Mouse (Mus musculus): ENCODE measurements at regions not wholly inside any gene's neighbourhood (a gene's known extent, or its start where the extent isn't known, plus 50 kb on each side); places are given as distances from the start of the nearest gene placed in this dataset.

GRCm38 (mm10) chr9:61813291-61813690 is 101.1 kb downstream of the Rplp1 start:
- Histone ChIP-seq H3K4me3 (ENCODE audit: low read depth, low read length) (no peak overlapping the region), H3K9me3 (ENCODE audit: control insufficient read depth, low read length) (no peaks in the 10 kb centered on the region), H3K4me2 (ENCODE audit: low read depth, low read length) (no peak overlapping the region), H3K4me1 (ENCODE audit: control insufficient read depth, insufficient read depth, low read length) (no peaks in the 10 kb centered on the region; the same call in 1 of the 2 replicates), H3K9ac (ENCODE audit: low read depth, low read length) (no peak overlapping the region), H3K36me3 (ENCODE audit: control insufficient read depth, insufficient read depth, low read length) (no peaks in the 10 kb centered on the region), H3K27ac (replicated peaks; ENCODE audit: low read depth, low read length) (no peak overlapping the region), H3K27me3 (replicated peaks; ENCODE audit: control insufficient read depth, insufficient read depth, low read length) (no peaks in the 10 kb centered on the region; the same call in 1 of the 2 replicates)
- DNase-seq (ENCODE audit: low spot score) (no peak), ATAC-seq (ENCODE audit: low read depth) (no peak)
- 78% methylated on average over 3 of the region's 3 CpGs for WGBS

- no peaks in the 10 kb centered on the region; the same call in 1 of the 2 replicates for H3K27me3 ChIP-seq (replicated peaks; ENCODE audit: control insufficient read depth, insufficient read depth, low read length)
- H3K4me1 ChIP-seq (ENCODE audit: control insufficient read depth, insufficient read depth, low read length) = no peaks in the 10 kb centered on the region; the same call in 1 of the 2 replicates
- H3K27ac ChIP-seq (replicated peaks; ENCODE audit: low read depth, low read length) = no peak overlapping the region
- no peak overlapping the region for H3K4me3 ChIP-seq (ENCODE audit: low read depth, low read length)
- DNase-seq (ENCODE audit: low spot score) = no peak
- no peak overlapping the region for H3K4me2 ChIP-seq (ENCODE audit: low read depth, low read length)
- H3K36me3 ChIP-seq (ENCODE audit: control insufficient read depth, insufficient read depth, low read length) = no peaks in the 10 kb centered on the region
- no peak for ATAC-seq (ENCODE audit: low read depth)
- 89% methylated on average over 9 of the region's 9 CpGs for WGBS
- H3K9ac ChIP-seq (ENCODE audit: low read depth, low read length) = no peak overlapping the region
- H3K9me3 ChIP-seq (ENCODE audit: control insufficient read depth, low read length) = no peaks in the 10 kb centered on the region
These were observed 102.0 kb downstream of the Rplp1 start for GRCm38 (mm10) chr9:61812315-61812714.

GRCm38 (mm10) chr9:61810456-61810855 is 103.9 kb downstream of the Rplp1 start:
- peaks cover 3% of the 10 kb centered on the region; the same call in 1 of the 2 replicates for H3K4me1 ChIP-seq (ENCODE audit: control insufficient read depth, insufficient read depth, low read length)
- H3K36me3 ChIP-seq (ENCODE audit: control insufficient read depth, insufficient read depth, low read length) = no peaks in the 10 kb centered on the region
- DNase-seq (ENCODE audit: low spot score) (no peak), ATAC-seq (ENCODE audit: low read depth) (no peak)
- H3K4me2 ChIP-seq (ENCODE audit: low read depth, low read length) = no peak overlapping the region
- H3K27me3 ChIP-seq (replicated peaks; ENCODE audit: control insufficient read depth, insufficient read depth, low read length) = no peaks in the 10 kb centered on the region; the same call in 1 of the 2 replicates
- no peak overlapping the region for H3K4me3 ChIP-seq (ENCODE audit: low read depth, low read length)
- WGBS = 86% methylated on average over 4 of the region's 4 CpGs
- no peak overlapping the region for H3K9ac ChIP-seq (ENCODE audit: low read depth, low read length)
- no peak overlapping the region for H3K27ac ChIP-seq (replicated peaks; ENCODE audit: low read depth, low read length)
- no peaks in the 10 kb centered on the region for H3K9me3 ChIP-seq (ENCODE audit: control insufficient read depth, low read length)

DNA sequence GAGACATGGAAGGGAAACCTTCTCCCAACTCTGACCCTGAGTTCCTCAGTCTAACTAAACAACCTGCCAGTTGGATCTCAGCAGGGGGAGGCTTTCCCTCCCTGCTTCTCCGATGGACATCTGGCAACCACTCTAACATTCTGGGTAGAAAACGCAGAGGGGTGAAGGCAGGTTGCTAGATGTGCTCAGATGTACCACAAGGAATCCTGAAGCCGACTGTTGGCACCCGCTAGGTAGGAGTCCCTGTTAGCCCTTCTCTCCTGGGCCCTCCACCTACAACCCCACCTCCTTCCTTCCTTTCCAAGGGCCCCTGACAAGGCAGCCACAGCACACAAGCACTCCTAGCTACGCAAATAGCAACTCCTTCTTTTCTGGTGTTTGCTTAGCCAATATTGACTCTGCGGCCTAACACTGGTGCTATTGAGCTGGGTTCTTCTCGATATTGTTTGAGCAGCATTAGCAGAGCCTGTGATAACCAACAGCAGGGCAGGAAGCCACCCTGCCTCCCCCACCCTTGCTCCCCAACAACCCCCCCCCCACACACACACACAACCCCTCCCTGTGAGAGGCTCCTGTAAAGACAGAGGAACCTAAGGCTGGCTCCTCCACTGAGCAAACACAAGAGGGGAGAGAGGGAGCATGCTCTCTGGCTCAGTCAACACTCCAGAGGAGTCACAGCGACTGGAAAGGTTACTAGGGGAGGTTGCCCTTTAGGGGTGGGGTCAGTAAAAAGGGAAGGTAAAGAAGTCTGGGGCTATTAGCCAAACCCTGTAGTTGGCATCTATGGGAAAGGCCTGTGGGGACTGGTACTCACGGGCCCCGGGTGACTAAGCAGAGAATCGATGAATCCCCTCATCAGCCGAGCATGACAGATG is 105.8 kb downstream of the Rplp1 start:
- peak; percentile 82 for ATAC-seq (ENCODE audit: low read depth)

DNA sequence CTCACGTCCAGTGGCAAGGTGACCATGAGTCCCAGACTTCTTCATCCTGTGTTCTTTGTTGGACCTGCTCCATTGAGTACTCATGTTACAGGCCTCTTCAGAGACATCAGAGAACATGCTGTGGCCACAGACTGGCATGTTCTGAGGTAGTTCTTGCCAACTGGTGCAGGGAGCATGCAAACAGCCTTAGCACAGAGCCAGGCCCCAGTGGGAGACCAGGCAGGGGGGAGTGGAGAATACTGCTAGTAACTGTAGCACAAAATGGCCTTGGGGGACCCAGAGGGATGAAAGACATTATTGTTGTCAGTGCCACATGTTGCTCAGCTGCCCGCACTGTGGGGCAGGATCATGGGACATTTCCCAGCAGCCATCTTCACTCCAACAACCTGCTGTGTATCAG is 108.4 kb downstream of the Rplp1 start:
- Histone ChIP-seq H3K9ac (ENCODE audit: low read depth, low read length) (no peak overlapping the region), H3K9me3 (ENCODE audit: control insufficient read depth, low read length) (no peaks in the 10 kb centered on the region), H3K4me2 (ENCODE audit: low read depth, low read length) (no peak overlapping the region), H3K4me1 (ENCODE audit: control insufficient read depth, insufficient read depth, low read length) (peaks cover 3% of the 10 kb centered on the region; the same call in 1 of the 2 replicates), H3K27ac (replicated peaks; ENCODE audit: low read depth, low read length) (no peak overlapping the region), H3K27me3 (replicated peaks; ENCODE audit: control insufficient read depth, insufficient read depth, low read length) (no peaks in the 10 kb centered on the region), H3K4me3 (ENCODE audit: low read depth, low read length) (no peak overlapping the region), H3K36me3 (ENCODE audit: control insufficient read depth, insufficient read depth, low read length) (no peaks in the 10 kb centered on the region)
- no peak for ATAC-seq (ENCODE audit: low read depth)
- 62% methylated on average over 2 of the region's 2 CpGs for WGBS
- peak; percentile 22 for DNase-seq (ENCODE audit: low spot score)

More for the DNA sequence above, 105.8 kb downstream of the Rplp1 start:
- Histone ChIP-seq H3K27ac (replicated peaks; ENCODE audit: low read depth, low read length) (no peak overlapping the region), H3K4me3 (ENCODE audit: low read depth, low read length) (no peak overlapping the region), H3K4me2 (ENCODE audit: low read depth, low read length) (no peak overlapping the region), H3K4me1 (ENCODE audit: control insufficient read depth, insufficient read depth, low read length) (peaks cover 3% of the 10 kb centered on the region; the same call in 1 of the 2 replicates), H3K27me3 (replicated peaks; ENCODE audit: control insufficient read depth, insufficient read depth, low read length) (no peaks in the 10 kb centered on the region), H3K36me3 (ENCODE audit: control insufficient read depth, insufficient read depth, low read length) (no peaks in the 10 kb centered on the region), H3K9me3 (ENCODE audit: control insufficient read depth, low read length) (no peaks in the 10 kb centered on the region), H3K9ac (ENCODE audit: low read depth, low read length) (no peak overlapping the region)
- peak; percentile 63 for DNase-seq (ENCODE audit: low spot score)
- 67% methylated on average over 12 of the region's 12 CpGs for WGBS

DNA sequence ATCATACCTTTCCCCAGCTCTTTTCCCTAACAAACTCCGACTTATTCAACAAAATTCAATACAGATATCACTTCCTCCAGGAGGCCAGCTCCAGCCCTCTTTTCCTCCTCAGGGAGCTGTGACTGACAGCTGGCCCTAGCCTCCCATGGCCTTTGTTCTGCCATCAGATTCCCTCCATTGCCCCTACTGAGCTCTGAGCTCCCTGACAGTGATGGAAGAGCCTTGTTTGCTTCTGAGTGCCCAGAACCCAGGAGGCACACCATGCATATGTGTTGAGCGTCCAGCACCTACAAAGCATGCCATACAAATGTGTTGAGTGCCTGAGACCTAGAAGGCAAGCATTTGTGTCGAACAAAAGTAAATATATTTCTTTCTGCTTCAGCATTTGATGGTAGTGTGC is 110.8 kb downstream of the Rplp1 start:
- Histone ChIP-seq H3K4me2 (ENCODE audit: low read depth, low read length) (no peak overlapping the region), H3K4me1 (ENCODE audit: control insufficient read depth, insufficient read depth, low read length) (peaks cover 3% of the 10 kb centered on the region; the same call in 1 of the 2 replicates), H3K4me3 (ENCODE audit: low read depth, low read length) (no peak overlapping the region), H3K36me3 (ENCODE audit: control insufficient read depth, insufficient read depth, low read length) (no peaks in the 10 kb centered on the region), H3K9ac (ENCODE audit: low read depth, low read length) (no peak overlapping the region), H3K9me3 (ENCODE audit: control insufficient read depth, low read length) (no peaks in the 10 kb centered on the region), H3K27me3 (replicated peaks; ENCODE audit: control insufficient read depth, insufficient read depth, low read length) (no peaks in the 10 kb centered on the region; the same call in 1 of the 2 replicates), H3K27ac (replicated peaks; ENCODE audit: low read depth, low read length) (no peak overlapping the region)
- ATAC-seq (ENCODE audit: low read depth) = no peak
- no peak for DNase-seq (ENCODE audit: low spot score)
- 56% methylated on average over 3 of the region's 3 CpGs for WGBS

- H3K27ac ChIP-seq (replicated peaks; ENCODE audit: low read depth, low read length) = no peak overlapping the region
- no peaks in the 10 kb centered on the region for H3K36me3 ChIP-seq (ENCODE audit: control insufficient read depth, insufficient read depth, low read length)
- no peak overlapping the region for H3K4me3 ChIP-seq (ENCODE audit: low read depth, low read length)
- no peak overlapping the region for H3K4me2 ChIP-seq (ENCODE audit: low read depth, low read length)
- no peaks in the 10 kb centered on the region for H3K9me3 ChIP-seq (ENCODE audit: control insufficient read depth, low read length)
- H3K4me1 ChIP-seq (ENCODE audit: control insufficient read depth, insufficient read depth, low read length) = peaks cover 3% of the 10 kb centered on the region; the same call in 1 of the 2 replicates
- no peaks in the 10 kb centered on the region; the same call in 1 of the 2 replicates for H3K27me3 ChIP-seq (replicated peaks; ENCODE audit: control insufficient read depth, insufficient read depth, low read length)
- no peak for ATAC-seq (ENCODE audit: low read depth)
- WGBS = 55% methylated on average over 5 of the region's 5 CpGs
- H3K9ac ChIP-seq (ENCODE audit: low read depth, low read length) = no peak overlapping the region
- no peak for DNase-seq (ENCODE audit: low spot score)
These were observed 111.6 kb downstream of the Rplp1 start for GRCm38 (mm10) chr9:61802694-61803093.

DNA sequence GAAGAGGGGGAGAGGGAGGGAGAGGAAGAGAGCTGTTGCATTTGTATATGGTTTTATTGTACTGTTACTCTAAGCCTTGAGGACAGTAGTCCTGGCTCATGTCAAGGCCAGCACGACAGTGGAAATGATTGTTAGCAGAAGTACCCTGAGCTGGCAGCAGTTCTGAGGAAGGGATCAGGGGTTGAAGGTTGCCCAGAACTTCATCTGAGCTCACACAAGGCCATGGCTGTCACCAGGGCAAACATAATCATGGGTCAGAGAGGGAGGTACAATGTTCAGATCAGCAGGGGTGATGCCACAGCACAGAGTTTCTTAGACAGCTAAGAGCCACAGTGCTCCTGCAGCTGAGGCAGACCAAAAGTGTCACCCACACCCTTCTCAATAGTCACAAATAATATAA is 114.8 kb downstream of the Rplp1 start:
- Histone ChIP-seq H3K4me1 (ENCODE audit: control insufficient read depth, insufficient read depth, low read length) (no peaks in the 10 kb centered on the region), H3K4me3 (ENCODE audit: low read depth, low read length) (no peak overlapping the region), H3K27ac (replicated peaks; ENCODE audit: low read depth, low read length) (no peak overlapping the region), H3K9me3 (ENCODE audit: control insufficient read depth, low read length) (no peaks in the 10 kb centered on the region), H3K9ac (ENCODE audit: low read depth, low read length) (no peak overlapping the region), H3K4me2 (ENCODE audit: low read depth, low read length) (no peak overlapping the region), H3K27me3 (replicated peaks; ENCODE audit: control insufficient read depth, insufficient read depth, low read length) (no peaks in the 10 kb centered on the region; the same call in 1 of the 2 replicates), H3K36me3 (ENCODE audit: control insufficient read depth, insufficient read depth, low read length) (no peaks in the 10 kb centered on the region)
- DNase-seq (ENCODE audit: low spot score) (no peak), ATAC-seq (ENCODE audit: low read depth) (no peak)
- WGBS = 43% methylated on average over 1 of the region's 1 CpGs
